Mouse (Mus musculus): Measurements from ENCODE around the gene Ddx43. TPM values are rescaled to one million over a fixed set of nuclear protein-coding genes. Genes with fewer than 3 reads are reported as not detected.

Ddx43 gene
- 0.02 and 0.03 TPM in 2 replicates for polyA plus RNA-seq (2012; rRNA removed)

DNA sequence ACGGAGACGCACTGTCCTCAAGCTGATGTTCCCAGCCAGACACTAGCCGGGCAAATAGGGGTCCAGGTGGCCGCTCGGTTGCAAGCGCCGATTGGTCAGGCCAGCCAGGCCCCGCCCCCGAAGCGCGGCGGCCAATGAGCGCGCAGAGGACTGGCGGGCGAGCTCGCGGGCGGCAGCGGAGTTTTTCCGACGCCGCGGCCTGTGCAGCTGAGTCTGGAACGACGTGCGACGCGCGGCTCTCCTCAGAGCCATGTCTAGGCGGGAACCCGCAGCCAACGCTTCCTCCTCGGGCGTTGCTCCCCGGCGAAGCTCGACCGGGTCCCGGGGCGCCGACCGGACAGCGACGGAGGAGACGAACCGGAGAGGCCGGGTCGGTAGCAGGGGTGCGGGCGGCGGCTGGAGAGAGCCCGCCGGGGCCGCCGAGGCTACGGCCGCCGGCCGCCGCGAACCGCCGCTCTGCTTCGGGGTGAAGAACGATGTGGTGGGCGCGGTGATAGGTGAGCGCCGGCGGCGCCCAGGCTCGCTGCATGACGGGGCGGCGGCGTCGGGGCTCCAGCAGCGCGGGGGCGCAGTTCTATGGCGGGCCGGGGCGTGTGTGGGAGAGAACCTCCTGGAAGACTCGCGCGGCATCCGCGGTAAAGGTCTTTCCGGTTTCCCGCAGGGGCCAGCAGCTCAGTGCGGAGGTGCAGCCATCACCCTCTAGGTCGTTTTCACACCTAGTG is at the start of gene Ddx43:
Ddx43 (plus strand) TSS at position 148 of the 722 bp plus-strand sequence.

DNA sequence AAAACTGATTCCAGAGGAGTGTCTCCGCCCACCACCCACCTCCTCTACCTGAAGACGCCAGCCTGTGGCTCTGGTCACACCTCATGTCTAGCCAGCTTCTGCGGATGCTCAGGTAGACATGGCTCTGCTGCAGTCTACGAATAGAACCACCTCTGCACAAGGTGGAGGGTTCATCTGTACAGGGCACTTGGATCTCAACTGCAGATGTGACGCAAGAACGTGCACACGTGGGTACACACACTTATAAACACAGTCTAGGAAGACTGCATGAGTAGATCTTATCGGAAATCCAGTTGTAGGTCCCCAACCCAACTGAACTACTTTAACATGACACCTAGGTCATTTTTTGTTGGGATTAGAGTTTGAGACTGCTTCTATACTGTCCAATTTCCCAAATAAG is 40.0 kb upstream of the Ddx43 start, which contains the start of gene Gsta2:
Gsta2 (minus strand) TSS at position 178 of the 400 bp plus-strand sequence.

DNA sequence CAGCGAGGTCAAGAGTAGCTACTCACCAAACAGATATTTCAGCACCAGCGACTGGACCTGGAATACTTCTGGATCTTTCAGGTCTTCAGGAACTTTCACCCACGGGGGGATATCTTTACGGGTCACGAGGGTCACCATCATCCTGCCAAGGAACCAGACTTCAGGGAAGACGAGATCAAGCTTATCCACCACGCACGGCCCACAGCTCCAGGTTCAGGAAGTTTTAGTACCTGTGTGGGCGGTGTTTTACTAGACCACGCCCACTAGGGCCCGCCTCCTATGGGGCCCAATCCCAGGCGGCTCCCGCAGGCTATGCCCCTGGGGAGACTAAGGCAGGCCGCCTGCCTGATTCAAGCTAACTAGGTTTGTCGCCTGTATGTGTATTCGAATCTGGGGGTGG is 27.6 kb upstream of the Ddx43 start, which contains the start of gene Dppa5a:
Dppa5a (minus strand) TSS at position 219 of the 400 bp plus-strand sequence.

DNA sequence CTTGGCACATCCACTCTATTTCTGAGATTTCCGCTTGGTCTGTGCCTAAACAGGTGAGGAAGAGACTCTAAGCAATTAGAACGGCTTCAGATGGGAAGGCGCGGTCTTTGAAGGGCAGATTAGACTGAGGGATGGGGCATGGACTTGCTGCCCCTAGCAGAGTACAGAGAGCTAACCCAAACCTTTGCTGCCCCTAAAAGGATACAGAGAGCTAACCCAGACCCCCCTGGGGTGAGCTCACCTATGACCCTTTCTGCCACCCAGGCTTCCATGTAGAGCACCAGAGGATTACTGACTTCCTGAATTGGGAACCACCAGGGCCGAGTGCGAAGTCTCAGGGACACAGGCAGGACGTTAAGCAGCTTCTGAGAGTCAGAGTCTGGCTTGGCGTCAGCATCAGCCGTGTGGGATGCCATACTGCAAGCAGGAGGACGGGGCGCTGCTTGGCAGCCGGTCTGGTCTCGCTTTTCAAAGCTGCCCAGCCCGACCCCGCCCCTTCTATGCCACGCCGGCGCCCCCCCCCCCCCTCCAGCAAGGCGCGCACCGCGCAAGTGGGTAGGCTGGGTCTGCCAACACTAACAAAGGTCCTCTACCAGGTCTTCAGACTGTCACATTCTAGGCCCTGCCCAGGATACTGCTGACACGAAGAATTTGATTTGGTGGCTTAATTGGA is 17.3 kb upstream of the Ddx43 start, which contains the start of gene Ooep:
Ooep (minus strand) TSS at position 613 of the 673 bp plus-strand sequence.

DNA sequence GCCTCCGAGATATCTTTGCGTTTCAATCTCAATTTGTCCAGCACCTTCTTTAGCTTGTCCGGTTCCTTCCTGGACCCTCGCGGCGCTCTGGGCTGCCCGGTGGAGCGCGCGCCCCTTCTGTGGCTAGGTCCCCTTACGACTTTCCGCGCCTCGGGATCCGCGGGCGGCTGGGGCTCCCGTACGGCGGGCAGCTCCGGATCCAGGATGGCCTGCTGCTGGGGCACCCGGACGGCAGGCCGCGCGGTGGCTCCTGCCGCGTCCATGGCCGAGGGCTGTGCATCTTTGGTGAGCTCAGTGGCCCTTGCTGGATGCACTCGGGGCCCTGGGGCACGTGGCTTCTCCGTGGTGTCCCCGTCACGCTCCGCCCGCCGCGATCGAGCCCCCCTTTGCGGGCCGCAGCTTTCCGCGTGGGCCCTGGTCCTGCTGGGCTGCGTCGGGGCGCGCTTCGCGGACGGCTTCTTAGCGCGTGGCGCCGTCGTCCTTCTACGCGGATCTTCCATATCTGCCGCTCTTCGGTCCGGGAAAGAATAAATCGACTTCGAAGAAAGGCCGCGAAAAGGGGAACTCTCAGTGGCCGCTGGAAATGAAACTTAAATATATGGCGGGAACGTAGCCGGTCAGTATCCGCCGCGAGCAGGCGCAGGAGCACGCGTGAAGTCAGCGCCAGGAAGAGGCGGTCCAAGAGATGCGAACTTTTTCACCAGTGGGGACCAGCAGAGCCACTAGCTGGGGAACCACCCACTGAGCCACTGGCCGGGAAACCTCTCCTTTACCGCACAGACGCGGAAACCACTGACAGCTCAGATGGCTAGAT is 47.2 kb downstream of the Ddx43 start, which contains the start of gene Cgas:
Cgas (minus strand) TSS at position 659 of the 814 bp plus-strand sequence.

DNA sequence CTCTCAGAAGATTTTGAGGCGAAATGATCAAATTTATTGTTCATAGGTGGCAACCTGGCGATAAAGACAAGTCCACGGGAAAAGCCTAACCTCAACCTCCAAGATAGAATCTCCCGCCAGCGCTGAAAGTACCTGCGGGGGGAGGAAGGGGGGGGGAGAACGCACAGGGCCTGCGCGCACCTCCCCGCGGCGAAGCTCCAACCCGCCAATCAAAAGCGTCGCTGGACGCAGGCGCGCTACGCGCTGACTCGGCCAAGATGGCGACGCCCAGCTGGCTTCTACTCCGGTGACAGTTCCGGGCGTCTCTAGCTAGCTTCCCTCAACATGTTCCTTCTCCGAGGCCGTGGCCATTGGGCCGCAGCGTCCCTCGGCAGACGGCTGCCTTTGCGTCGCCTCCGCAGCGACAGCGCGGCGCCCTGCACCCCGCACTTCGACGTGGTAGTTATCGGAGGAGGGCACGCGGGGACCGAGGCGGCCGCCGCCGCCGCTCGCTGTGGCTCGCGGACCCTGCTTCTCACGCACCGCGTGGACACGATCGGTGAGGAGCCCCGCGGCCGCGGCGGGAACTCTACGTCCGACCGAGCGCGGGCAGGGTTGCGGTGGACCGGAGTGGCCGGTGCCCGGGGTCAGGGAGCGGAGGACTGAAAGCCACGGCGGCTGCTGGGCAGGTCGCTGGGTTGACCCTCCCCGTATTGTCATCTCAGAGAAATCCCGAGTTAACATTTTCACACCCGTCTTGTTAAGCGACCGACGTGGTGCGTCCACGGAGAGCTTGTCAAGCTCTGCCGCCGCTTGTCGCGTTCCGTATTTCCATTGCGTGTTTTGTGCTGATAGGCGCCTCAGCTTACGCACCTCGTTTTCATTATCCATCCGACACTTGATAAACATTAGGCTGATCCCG is 52.6 kb downstream of the Ddx43 start, which contains the start of the genes Mto1 and Gm17324:
Mto1 (plus strand) TSS at position 236 of the 901 bp plus-strand sequence.
Gm17324 (minus strand) TSS at position 814 of the 901 bp plus-strand sequence.

Other genes with a start within 250 kb of the Ddx43 start
- gene Gsta4, start 213.0 kb upstream of the Ddx43 start, polyA plus RNA-seq (2012; rRNA removed) = 17.7 and 18.5 TPM in 2 replicates
- not detected in 2 replicates for gene Gsta1, start 165.1 kb upstream of the Ddx43 start, polyA plus RNA-seq (2012; rRNA removed)
- gene Gm3776, start 138.6 kb upstream of the Ddx43 start, polyA plus RNA-seq (2012; rRNA removed) = 0.11 TPM in 1 of 2 replicates, not detected in the other
- gene Gm10639, start 105.9 kb upstream of the Ddx43 start, polyA plus RNA-seq (2012; rRNA removed) = 0.06 TPM in 1 of 2 replicates, not detected in the other
- gene Omt2a, start 81.0 kb upstream of the Ddx43 start, polyA plus RNA-seq (2012; rRNA removed) = not detected in 2 replicates
- not detected in 2 replicates for gene Omt2b, start 68.2 kb upstream of the Ddx43 start, polyA plus RNA-seq (2012; rRNA removed)
- gene Gsta2, start 40.0 kb upstream of the Ddx43 start, polyA plus RNA-seq (2012; rRNA removed) = 0.09 and 0.59 TPM in 2 replicates
- gene Dppa5a, start 27.6 kb upstream of the Ddx43 start, polyA plus RNA-seq (2012; rRNA removed) = not detected in 2 replicates
- gene Ooep, start 17.1 kb upstream of the Ddx43 start, polyA plus RNA-seq (2012; rRNA removed) = 0.01 TPM in 1 of 2 replicates, not detected in the other
- 1.2 and 1.6 TPM in 2 replicates for gene Cgas, start 47.5 kb downstream of the Ddx43 start, polyA plus RNA-seq (2012; rRNA removed)
- gene Mto1, start 52.4 kb downstream of the Ddx43 start, polyA plus RNA-seq (2012; rRNA removed) = 10.5 and 12.3 TPM in 2 replicates
- 0.13 TPM in 2 replicates for gene Gm17324, start 53.0 kb downstream of the Ddx43 start, polyA plus RNA-seq (2012; rRNA removed)
- gene Eef1a1, start 93.4 kb downstream of the Ddx43 start, polyA plus RNA-seq (2012; rRNA removed) = 4,026 and 4,162 TPM in 2 replicates
- 3.8 and 4.1 TPM in 2 replicates for gene Slc17a5, start 192.3 kb downstream of the Ddx43 start, polyA plus RNA-seq (2012; rRNA removed)
- gene Cd109, start 219.8 kb downstream of the Ddx43 start, polyA plus RNA-seq (2012; rRNA removed) = 0.03 and 0.05 TPM in 2 replicates

Measured in liver, embryonic 18 days (tissue).